Mouse (Mus musculus) lung, embryonic 14.5 days (tissue): Measurements from ENCODE around the gene Mettl23. TPM values are rescaled to one million over a fixed set of nuclear protein-coding genes. Genes with fewer than 3 reads are reported as not detected.
A peak's percentile ranks its signal among the peaks of the same experiment; 100 is the strongest.

Source experiments
- ATAC-seq: fragments of 200-750 bp; cut with Nextera tagmentation; 2 replicates; pipeline ENCODE4 v1.8.0; 2017; ENCODE audit warnings: mild to moderate bottlenecking, moderate TSS enrichment, moderate library complexity; ENCODE audit not compliant: insufficient read depth
- DNase-seq: peaks from one replicate; pipeline ENCODE4 v3.0.0-alpha.2; 2015
- H3K27ac ChIP-seq: fragments of 300-500 bp; sonication (generic); 2 replicates; pipeline ENCODE4 v1.5.1; 2014; ENCODE audit warnings: low read depth, mild to moderate bottlenecking, moderate library complexity
- H3K27me3 ChIP-seq: fragments of 300-500 bp; sonication (generic); 2 replicates; pipeline ENCODE4 v1.6.1; 2014; ENCODE audit warnings: low read length, control low read depth; ENCODE audit not compliant: insufficient read depth
- H3K36me3 ChIP-seq: fragments of 300-500 bp; sonication (generic); 2 replicates; pipeline ENCODE4 v1.6.1; 2014; ENCODE audit warnings: control low read depth; ENCODE audit not compliant: insufficient read depth
- H3K4me1 ChIP-seq: fragments of 300-500 bp; sonication (generic); 2 replicates; pipeline ENCODE4 v1.6.1; 2014; ENCODE audit warnings: antibody characterized with exemption, control low read depth; ENCODE audit not compliant: insufficient read depth
- H3K4me2 ChIP-seq: fragments of 300-500 bp; sonication (generic); 2 replicates; pipeline ENCODE4 v1.6.1; 2014; ENCODE audit warnings: mild to moderate bottlenecking
- H3K4me3 ChIP-seq: fragments of 300-500 bp; sonication (generic); 2 replicates; pipeline ENCODE4 v1.5.1; 2014; ENCODE audit warnings: low read depth, low read length
- H3K9ac ChIP-seq: fragments of 300-500 bp; sonication (generic); 2 replicates; pipeline ENCODE4 v1.6.1; 2014
- H3K9me3 ChIP-seq: fragments of 300-500 bp; sonication (generic); 2 replicates; pipeline ENCODE4 v1.6.1; 2016; ENCODE audit warnings: low read depth, low read length, control low read depth
- CTCF ChIP-seq: IDR thresholded peaks from 2 replicates; pipeline ENCODE4 v1.5.1; 2016; ENCODE audit warnings: antibody characterized with exemption, low read depth
- WGBS: fragments of 180-500 bp; shearing (Covaris S2); extraction: QIAGEN DNeasy Blood & Tissue Kit; methylation state at CpG from one replicate; pipeline ENCODE4 v1.1.7; 2014; 5-methylcytosine and 5-hydroxymethylcytosine counted together
- polyA plus RNA-seq: library from polyadenylated mRNA; unstranded; fragments of >200 nt; fragmentation: Nextera tagmentation; extraction: Ambion mirVana; gene quantifications from 2 replicates; pipeline ENCODE4 v1.2.1, GENCODE M21; 2014

The Mettl23 gene
- polyA plus RNA-seq, 1 experiment from 2014 or later = 62.2 TPM

DNA sequence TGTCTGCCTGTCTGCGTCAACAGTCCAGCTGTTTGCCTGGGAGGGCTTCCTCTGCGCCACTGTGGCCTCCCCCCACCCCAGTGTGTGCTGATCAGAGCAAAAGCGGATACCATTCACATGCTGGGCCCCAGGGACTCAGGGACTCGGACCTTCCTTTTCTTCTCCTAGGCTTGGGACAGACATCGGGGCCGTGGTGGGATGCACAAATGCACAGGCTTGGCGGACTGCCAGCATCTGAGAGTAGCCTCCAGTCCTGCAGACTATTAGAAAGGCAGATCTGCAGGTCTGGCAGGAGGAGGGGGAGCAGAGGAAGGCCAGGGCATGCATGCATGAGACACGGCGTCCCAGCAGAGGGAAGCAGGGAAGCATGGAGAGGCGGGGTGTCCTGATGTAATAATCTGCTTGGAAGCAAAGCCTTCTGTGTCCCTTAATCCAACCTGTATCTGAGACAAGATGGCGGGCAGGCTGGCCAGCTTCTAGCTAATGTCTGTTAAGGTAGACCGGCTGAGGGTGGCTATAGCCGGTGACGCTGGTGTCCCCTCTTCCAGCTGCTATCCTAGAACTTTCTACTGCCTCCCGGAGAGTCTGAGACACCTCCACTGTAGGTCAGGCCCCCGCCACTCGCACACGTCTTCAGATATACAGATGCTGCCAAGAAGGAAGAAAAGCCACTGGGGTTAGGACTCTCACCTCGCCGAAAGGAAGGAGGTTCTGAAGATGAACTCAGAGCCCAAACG, 30.1 kb upstream of the Mettl23 start:
- H3K36me3 ChIP-seq = 0 out of 2 replicates have a peak, but pooled peaks cover 5% of the 10 kb centered on the region
- H3K4me3 ChIP-seq = no peak overlapping the region
- peak; percentile 34 for TF ChIP-seq CTCF
- no peaks in the 10 kb centered on the region for H3K27me3 ChIP-seq
- H3K27ac ChIP-seq = peak overlapping the region; percentile 94
- H3K4me1 ChIP-seq = peaks cover 32% of the 10 kb centered on the region
- ATAC-seq = peak; percentile 23; the same call in 1 of the 2 replicates
- peak; percentile 81 for DNase-seq
- WGBS = 37% methylated on average over 21 of the region's 21 CpGs
- 0 out of 2 replicates have a peak overlapping the region, but pooled peaks have one; percentile 2 for H3K9ac ChIP-seq
- H3K4me2 ChIP-seq = peak overlapping the region; percentile 39; the same call in 1 of the 2 replicates
- no peaks in the 10 kb centered on the region for H3K9me3 ChIP-seq

DNA sequence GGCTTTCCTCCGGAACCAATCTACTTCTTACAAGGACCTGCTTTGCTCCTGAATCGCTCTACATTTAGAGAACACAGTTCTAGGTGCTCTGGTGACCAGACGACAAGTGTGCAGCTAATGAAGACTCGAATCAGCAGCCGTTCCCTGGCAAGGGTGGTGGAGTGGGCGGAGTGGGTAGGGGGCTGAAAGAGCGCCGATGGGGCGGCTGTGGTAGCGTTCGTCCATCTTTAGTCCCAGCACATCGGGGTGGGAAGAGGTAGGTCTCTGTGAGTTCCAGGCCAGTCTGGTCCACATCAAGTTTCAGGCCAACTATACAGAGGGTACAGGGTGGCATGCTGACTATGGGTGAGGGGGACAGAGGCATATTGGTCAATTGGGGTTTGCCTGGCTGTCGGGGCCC, 29.5 kb upstream of the Mettl23 start:
- no peak for TF ChIP-seq CTCF
- Histone ChIP-seq H3K4me3 (no peak overlapping the region), H3K4me2 (peak overlapping the region; percentile 39; the same call in 1 of the 2 replicates), H3K27me3 (no peaks in the 10 kb centered on the region), H3K4me1 (peaks cover 32% of the 10 kb centered on the region), H3K27ac (peak overlapping the region; percentile 94), H3K36me3 (0 out of 2 replicates have a peak, but pooled peaks cover 5% of the 10 kb centered on the region), H3K9me3 (no peaks in the 10 kb centered on the region), H3K9ac (peak overlapping the region; percentile 6; the same call in 1 of the 2 replicates)
- no peak for ATAC-seq
- WGBS = 78% methylated on average over 13 of the region's 13 CpGs
- no peak for DNase-seq

DNA sequence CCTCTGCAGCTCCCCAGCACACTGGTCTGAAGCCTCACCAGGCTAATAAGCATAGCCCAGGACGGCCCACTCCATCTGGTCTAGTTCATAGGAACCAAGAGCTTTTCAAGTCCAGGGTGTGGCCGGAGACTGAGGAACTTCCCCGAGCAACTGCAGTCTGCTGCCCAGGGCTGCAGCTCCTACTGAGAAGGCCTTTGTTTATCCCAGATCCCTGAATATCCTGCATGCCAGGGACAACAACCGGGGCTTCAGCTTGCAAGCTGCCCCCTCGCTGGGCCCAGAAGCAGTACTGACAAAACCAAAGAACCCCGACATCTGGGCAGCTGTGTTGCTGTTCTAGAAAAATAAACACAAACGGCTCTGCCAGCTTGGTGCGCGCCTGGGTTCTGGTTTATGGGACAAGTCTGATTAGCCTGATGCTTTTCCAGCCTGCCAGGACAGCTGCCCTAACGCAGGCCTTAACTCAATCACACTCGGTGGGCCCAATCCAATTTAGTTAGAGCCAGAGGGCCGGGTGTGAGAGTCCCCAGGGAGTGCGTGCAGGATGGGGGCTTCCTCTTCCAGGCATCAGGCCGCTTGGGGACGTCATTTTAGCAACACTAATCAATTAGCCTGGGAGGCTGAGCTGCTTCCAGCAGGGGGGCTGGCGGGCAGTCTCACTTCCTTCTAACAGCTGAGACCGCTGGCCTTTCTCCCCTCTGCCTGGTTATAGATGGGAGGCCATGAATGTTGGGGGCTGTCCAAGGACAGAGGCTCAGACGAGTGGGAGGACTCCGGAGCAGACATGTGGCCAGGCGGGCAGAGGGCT, 28.8 kb upstream of the Mettl23 start:
- Histone ChIP-seq H3K27me3 (no peaks in the 10 kb centered on the region), H3K4me3 (no peak overlapping the region), H3K9ac (peak overlapping the region; percentile 26; the same call in 1 of the 2 replicates), H3K4me2 (peak overlapping the region; percentile 39), H3K9me3 (no peaks in the 10 kb centered on the region), H3K4me1 (peaks cover 32% of the 10 kb centered on the region), H3K27ac (peak overlapping the region; percentile 94), H3K36me3 (0 out of 2 replicates have a peak, but pooled peaks cover 5% of the 10 kb centered on the region)
- ATAC-seq = peak; percentile 76
- DNase-seq = peak; percentile 89
- 16% methylated on average over 20 of the region's 20 CpGs for WGBS
- no peak for TF ChIP-seq CTCF

DNA sequence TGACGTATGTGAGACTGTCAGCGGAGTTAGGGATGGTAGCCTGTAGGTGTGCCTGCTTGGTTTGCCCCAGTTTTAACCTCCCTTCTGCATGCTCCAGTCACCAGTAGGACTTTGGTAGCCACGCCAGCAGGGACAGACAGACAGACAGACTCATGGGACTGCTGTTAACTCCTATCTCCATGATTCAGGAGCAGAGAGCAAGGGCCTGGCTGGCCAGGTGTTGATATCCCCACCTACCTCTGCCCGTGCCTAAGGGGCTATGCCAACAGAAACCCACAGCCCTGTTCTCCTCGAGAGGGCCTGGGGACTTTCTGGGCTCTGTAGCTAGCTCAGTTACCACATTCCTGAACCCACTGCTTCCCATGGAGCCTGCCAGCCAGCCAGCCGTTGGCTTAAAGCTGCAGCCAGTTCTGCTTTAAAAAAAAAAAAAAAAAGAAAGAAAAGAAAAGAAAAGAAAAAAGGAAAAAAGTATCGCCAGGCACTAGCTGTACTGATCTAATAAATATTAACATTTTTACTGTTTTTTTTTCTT, 28.1 kb upstream of the Mettl23 start:
- Histone ChIP-seq H3K4me2 (peak overlapping the region; percentile 39; the same call in 1 of the 2 replicates), H3K27me3 (no peaks in the 10 kb centered on the region), H3K36me3 (no peaks in the 10 kb centered on the region), H3K4me1 (peaks cover 32% of the 10 kb centered on the region), H3K9me3 (no peaks in the 10 kb centered on the region), H3K4me3 (no peak overlapping the region), H3K9ac (peak overlapping the region; percentile 26; the same call in 1 of the 2 replicates), H3K27ac (peak overlapping the region; percentile 94)
- 22% methylated on average over 7 of the region's 7 CpGs for WGBS
- DNase-seq (peak; percentile 53), ATAC-seq (no peak)
- TF ChIP-seq CTCF = no peak

DNA sequence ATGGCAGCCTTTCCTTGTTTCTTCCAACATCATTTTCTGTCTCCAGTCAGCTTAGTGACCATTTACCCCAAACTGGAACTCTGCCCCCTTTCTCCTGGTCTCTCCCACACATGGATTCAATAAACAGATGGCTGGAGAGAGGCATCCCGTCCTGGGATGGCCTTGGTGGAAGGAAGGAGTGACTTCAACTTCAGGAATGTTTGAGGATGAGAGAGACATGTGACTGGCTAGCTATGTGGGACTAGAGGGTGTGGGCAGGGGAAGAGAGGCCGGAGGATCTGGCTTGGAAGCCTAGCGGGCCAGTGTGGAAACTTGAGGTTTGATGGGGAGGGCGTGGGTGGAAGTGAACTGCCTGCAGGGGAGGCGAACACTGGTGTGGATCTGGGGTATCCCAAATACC, 26.3 kb upstream of the Mettl23 start:
- ATAC-seq = no peak

DNA sequence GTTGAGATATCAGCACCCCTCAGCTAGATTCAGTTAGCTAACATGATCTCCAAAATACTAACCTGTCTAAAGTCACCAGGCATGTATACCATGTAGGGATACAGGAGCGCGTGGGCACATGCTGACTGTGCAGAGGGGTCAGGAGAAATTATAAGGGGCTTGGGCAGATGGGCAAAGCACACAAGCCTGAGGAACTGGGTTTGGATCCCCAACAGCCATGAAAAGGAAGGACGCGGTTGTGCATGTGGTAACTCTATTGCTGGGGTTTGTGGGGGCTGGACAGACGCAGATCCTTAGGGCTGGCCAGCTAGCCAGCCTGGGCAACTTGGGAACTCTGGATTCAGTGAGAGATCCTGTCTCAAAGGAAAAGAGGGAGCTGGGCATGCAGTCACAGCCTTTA, 25.5 kb upstream of the Mettl23 start:
- WGBS = 96% methylated on average over 5 of the region's 5 CpGs
- no peak overlapping the region for H3K27ac ChIP-seq
- DNase-seq (no peak), ATAC-seq (no peak)
- H3K4me3 ChIP-seq = no peak overlapping the region
- H3K36me3 ChIP-seq = no peaks in the 10 kb centered on the region
- H3K27me3 ChIP-seq = no peaks in the 10 kb centered on the region
- H3K9me3 ChIP-seq = no peaks in the 10 kb centered on the region
- H3K4me2 ChIP-seq = no peak overlapping the region
- H3K9ac ChIP-seq = no peak overlapping the region
- H3K4me1 ChIP-seq = peaks cover 31% of the 10 kb centered on the region
- no peak for TF ChIP-seq CTCF

More for the DNA sequence above, 26.3 kb upstream of the Mettl23 start:
- no peak for DNase-seq
- no peak for TF ChIP-seq CTCF
- H3K9ac ChIP-seq = no peak overlapping the region
- 73% methylated on average over 5 of the region's 5 CpGs for WGBS
- H3K27me3 ChIP-seq = no peaks in the 10 kb centered on the region
- H3K27ac ChIP-seq = no peak overlapping the region
- no peaks in the 10 kb centered on the region for H3K36me3 ChIP-seq
- no peak overlapping the region for H3K4me2 ChIP-seq
- no peaks in the 10 kb centered on the region for H3K9me3 ChIP-seq
- H3K4me1 ChIP-seq = peaks cover 34% of the 10 kb centered on the region
- no peak overlapping the region for H3K4me3 ChIP-seq
